Mouse (Mus musculus): ENCODE measurements around the gene Col15a1.

GRCm38 (mm10) chr4:47291013-47291412 lies 83.1 kb downstream of the Col15a1 start:
- TF ChIP-seq CTCF (conservative IDR thresholded peaks at IDR 0.05; ENCODE audit: low read length) (no peak), NANOG (IDR thresholded peaks at IDR 0.05; ENCODE audit: borderline replicate concordance, low read length) (no peak)

Measured in E14TG2a.4 (cell line).